Comparison of ENCODE assay signal across 11 mouse cellular contexts in genomic region chr11:85827342-85827741, GRCm38 (mm10). TPM values are rescaled to one million over a fixed set of nuclear protein-coding genes. Genes with fewer than 3 reads are reported as not detected.
DNase-seq lines count a peak whose midpoint lies in the region; ATAC-seq and TF ChIP-seq lines count a peak whose summit lies in the region.
"Had no signal": no experiment of that assay in that cellular context is flagged by ENCODE, and none has a peak within 500 bp of the region (broad histone marks: within the 10 kb centered on the region; RNA-seq: fewer than 3 reads in every experiment).

No protein-coding gene starts in this region.

- no peak overlapping the region for H3K4me2 ChIP-seq in liver, postnatal 0 days (ENCODE audit: low read depth, low read length)
- H3K4me2 ChIP-seq in liver, embryonic 14.5 days (ENCODE audit: low read depth), result no peak overlapping the region
- H3K4me2 ChIP-seq: forebrain, embryonic 12.5 days; hindbrain, embryonic 14.5 days had no signal

- no peaks in the 10 kb centered on the region for H3K9me3 ChIP-seq in liver, postnatal 0 days (ENCODE audit: low read length)
- H3K9me3 ChIP-seq in liver, embryonic 14.5 days (ENCODE audit: control insufficient read depth, low read length), result no peaks in the 10 kb centered on the region
- H3K9me3 ChIP-seq: forebrain, embryonic 12.5 days had no signal

- TF ChIP-seq CTCF in liver, postnatal 0 days (IDR thresholded peaks at IDR 0.05; ENCODE audit: low read depth), result no peak
- TF ChIP-seq CTCF in liver, embryonic 14.5 days (IDR thresholded peaks at IDR 0.05; ENCODE audit: low read depth), result no peak

- no peak overlapping the region for H3K9ac ChIP-seq in liver, postnatal 0 days (replicated peaks)
- no peak overlapping the region for H3K9ac ChIP-seq in liver, embryonic 14.5 days (replicated peaks)
- H3K9ac ChIP-seq: forebrain, embryonic 12.5 days; hindbrain, embryonic 14.5 days had no signal

- no peak overlapping the region for H3K27ac ChIP-seq in liver, postnatal 0 days (ENCODE audit: low read depth)
- H3K27ac ChIP-seq in liver, embryonic 14.5 days, result no peak overlapping the region
- H3K27ac ChIP-seq: forebrain, embryonic 12.5 days; hindbrain, embryonic 14.5 days had no signal

- 22% methylated on average over 9 of the region's 9 CpGs for WGBS in liver, postnatal 0 days (ENCODE audit: insufficient replicate concordance)
- whole genome bisulfite sequencing in liver, embryonic 14.5 days (ENCODE audit: insufficient replicate concordance), result 7% methylated on average over 9 of the region's 9 CpGs

- H3K36me3 ChIP-seq in liver, postnatal 0 days (replicated peaks; ENCODE audit: insufficient read depth, low read length), result no peaks in the 10 kb centered on the region
- H3K36me3 ChIP-seq in liver, embryonic 14.5 days (replicated peaks; ENCODE audit: control insufficient read depth, insufficient read depth, low read depth), result no peaks in the 10 kb centered on the region
- H3K36me3 ChIP-seq: forebrain, embryonic 12.5 days had no signal

- no peak overlapping the region for H3K4me3 ChIP-seq in liver, postnatal 0 days (ENCODE audit: low read depth, low read length)
- H3K4me3 ChIP-seq in liver, embryonic 14.5 days (ENCODE audit: insufficient read depth in 1 of 2, low read depth in 2 of 2, low read length in 2 of 2), result no peak overlapping the region
- H3K4me3 ChIP-seq: forebrain, embryonic 12.5 days had no signal

- peak; percentile 59 for DNase-seq in liver
- no peak for DNase-seq in liver, postnatal 0 days
- peak; percentile 43 for DNase-seq in embryo, embryonic 10.5 days (ENCODE audit: low spot score)
- peak; percentile 55 for DNase-seq in kidney, adult 18-20 months
- DNase-seq in liver, embryonic 14.5 days (ENCODE audit: low read depth in 3 of 3, low spot score in 3 of 3), result no peak
- DNase-seq in natural killer cell, adult 2 months (ENCODE audit: low spot score in 2 of 2), result no peak
- no peak for DNase-seq in thymus, postnatal 10 days (ENCODE audit: low spot score in 2 of 2)
- DNase-seq: cerebellum, adult 9-11 months had no signal

- peaks cover 73% of the 10 kb centered on the region for H3K27me3 ChIP-seq in liver, postnatal 0 days (ENCODE audit: insufficient read depth, low read length)
- peaks cover 75% of the 10 kb centered on the region for H3K27me3 ChIP-seq in liver, embryonic 14.5 days (ENCODE audit: control insufficient read depth, insufficient read depth, low read length)

- no peak for TF ChIP-seq EP300 in liver, postnatal 0 days (IDR thresholded peaks at IDR 0.05; ENCODE audit: low read depth)
- TF ChIP-seq EP300 in liver, embryonic 14.5 days (IDR thresholded peaks at IDR 0.05; ENCODE audit: low read depth), result peak; percentile 38

- no peak for ATAC-seq in liver, postnatal 0 days
- peak; percentile 70 for ATAC-seq in liver, embryonic 14.5 days (ENCODE audit: insufficient read depth)

- peaks cover 9% of the 10 kb centered on the region for H3K4me1 ChIP-seq in liver, postnatal 0 days (ENCODE audit: insufficient read depth)
- H3K4me1 ChIP-seq in liver, embryonic 14.5 days (replicated peaks; ENCODE audit: control insufficient read depth in 2 of 2, insufficient read depth in 2 of 2, low read length in 1 of 2), result peaks cover 2 to 13% of the 10 kb centered on the region in 2 experiments; a peak in 2 of 4 replicates

RNA-seq across cellular contexts. Expression of gene Tbx2, which starts 5.0 kb away (rescaled TPM):
- 0.66 and 0.75 TPM in 2 replicates for polyA plus RNA-seq in liver, postnatal 0 days (2015; fragmentation: Nextera tagmentation; extraction: Ambion mirVana)
- 0.97 and 1.3 TPM in 2 replicates for polyA plus RNA-seq in liver, embryonic 14.5 days (2012; rRNA removed)
- 0.15 and 0.29 TPM in 2 replicates for polyA plus RNA-seq in liver, embryonic 14.5 days (2014; fragmentation: Nextera tagmentation; extraction: Ambion mirVana)

RNA-seq across cellular contexts. Expression of gene Gm11444, which starts 22.8 kb away (rescaled TPM):
- polyA plus RNA-seq in liver, postnatal 0 days (2015; fragmentation: Nextera tagmentation; extraction: Ambion mirVana), result not detected in 2 replicates
- polyA plus RNA-seq in liver, embryonic 14.5 days (2012; rRNA removed), result not detected in 2 replicates
- polyA plus RNA-seq in liver, embryonic 14.5 days (2014; fragmentation: Nextera tagmentation; extraction: Ambion mirVana), result not detected in 2 replicates
- polyA plus RNA-seq: forebrain, embryonic 12.5 days; hindbrain, embryonic 14.5 days; midbrain, postnatal 0 days had no signal

RNA-seq across cellular contexts. Expression of gene Tbx4, which starts 58.9 kb away (rescaled TPM):
- polyA plus RNA-seq in liver, postnatal 0 days (2015; fragmentation: Nextera tagmentation; extraction: Ambion mirVana), result not detected in 2 replicates
- 0.08 TPM in 1 of 2 replicates, not detected in the other for polyA plus RNA-seq in liver, embryonic 14.5 days (2012; rRNA removed)
- 0.04 TPM in 1 of 2 replicates, not detected in the other for polyA plus RNA-seq in liver, embryonic 14.5 days (2014; fragmentation: Nextera tagmentation; extraction: Ambion mirVana)

Comparison
In these comparisons a context has a peak if more than half of its experiments do, and no peak if none do; other contexts are left out.
1. DNase-seq: peak in liver (single experiment), embryo, embryonic 10.5 days (single experiment) and kidney, adult 18-20 months (single experiment); none in liver, postnatal 0 days (single experiment), liver, embryonic 14.5 days (0 of 3), natural killer cell, adult 2 months (0 of 2) and thymus, postnatal 10 days (0 of 2).